Mouse (Mus musculus) stomach, embryonic 16.5 days (tissue): ENCODE results near the gene St3gal3. TPM values are rescaled to one million over a fixed set of nuclear protein-coding genes. Genes with fewer than 3 reads are reported as not detected.

Experiments
- ATAC-seq: fragments of 200-750 bp; cut with Nextera tagmentation; 2 replicates; pipeline ENCODE4 v1.8.0; 2017; ENCODE audit warnings: moderate number of reproducible peaks, moderate TSS enrichment; ENCODE audit not compliant: insufficient read depth, low FRiP score
- H3K27ac ChIP-seq: fragments of 300-500 bp; sonication (generic); 2 replicates; pipeline ENCODE4 v1.5.1; 2014; ENCODE audit warnings: low read length
- H3K27me3 ChIP-seq: fragments of 300-500 bp; sonication (generic); 2 replicates; pipeline ENCODE4 v1.6.1; 2014; ENCODE audit warnings: low read length, control low read depth, mixed read lengths; ENCODE audit not compliant: control insufficient read depth, insufficient read depth
- H3K36me3 ChIP-seq: fragments of 300-500 bp; sonication (generic); 2 replicates; pipeline ENCODE4 v1.6.1; 2014; ENCODE audit warnings: low read length; ENCODE audit not compliant: control insufficient read depth, insufficient read depth
- H3K4me1 ChIP-seq: fragments of 300-500 bp; sonication (generic); 2 replicates; pipeline ENCODE4 v1.6.1; 2014; ENCODE audit warnings: low read length, control low read depth, mixed read lengths; ENCODE audit not compliant: control insufficient read depth, insufficient read depth
- H3K4me2 ChIP-seq: fragments of 300-500 bp; sonication (generic); 2 replicates; pipeline ENCODE4 v1.6.1; 2014; ENCODE audit warnings: low read depth, low read length, mixed read lengths
- H3K4me3 ChIP-seq: fragments of 300-500 bp; sonication (generic); replicated peaks from 2 replicates; pipeline ENCODE4 v1.5.1; 2014; ENCODE audit warnings: mild to moderate bottlenecking, low read length
- H3K9ac ChIP-seq: fragments of 300-500 bp; sonication (generic); 2 replicates; pipeline ENCODE4 v1.6.1; 2014; ENCODE audit warnings: low read length
- H3K9me3 ChIP-seq: fragments of 300-500 bp; sonication (generic); replicated peaks from 2 replicates; pipeline ENCODE4 v1.6.1; 2016; ENCODE audit warnings: low read length, control low read depth; ENCODE audit not compliant: control insufficient read depth
- WGBS: fragments of 180-500 bp; shearing (Covaris S2); extraction: QIAGEN DNeasy Blood & Tissue Kit; methylation state at CpG from one replicate; pipeline ENCODE4 v1.1.7; 2014; 5-methylcytosine and 5-hydroxymethylcytosine counted together
- polyA plus RNA-seq: library from polyadenylated mRNA; unstranded; fragments of >200 nt; fragmentation: Nextera tagmentation; extraction: Ambion mirVana; gene quantifications from 2 replicates; pipeline ENCODE4 v1.2.1, GENCODE M21; 2015

St3gal3 gene
- polyA plus RNA-seq, 1 experiment from 2014 or later, result 5.2 TPM

DNA sequence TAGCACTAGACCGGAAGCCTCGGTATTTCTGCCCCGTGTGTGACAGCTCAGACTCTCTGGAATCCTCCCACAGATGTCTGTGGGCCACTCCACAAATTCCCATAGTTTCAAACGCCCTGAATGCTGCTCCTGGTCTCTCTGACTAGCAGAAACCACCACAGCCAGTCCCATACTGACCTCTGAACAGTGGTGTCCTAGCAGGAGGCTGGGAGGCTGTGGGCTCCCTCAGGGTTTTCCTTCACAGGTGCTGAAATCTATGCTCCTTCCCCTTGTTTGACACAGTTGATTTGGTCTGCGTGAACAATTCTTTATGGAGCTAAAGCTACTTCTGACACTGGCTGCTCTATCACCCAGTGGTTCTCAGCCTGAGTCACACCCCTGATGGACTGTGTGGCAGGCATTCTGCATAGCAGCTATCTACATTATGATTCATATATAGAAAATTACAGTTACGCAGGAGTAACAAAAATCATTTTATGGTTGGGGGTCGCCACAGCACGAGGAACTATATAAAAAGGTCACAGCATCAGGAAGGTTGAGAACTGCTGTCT, 31.4 kb downstream of the St3gal3 start:
- Histone ChIP-seq H3K36me3 (no peaks in the 10 kb centered on the region), H3K4me1 (0 out of 2 replicates have a peak, but pooled peaks cover under 1% of the 10 kb centered on the region), H3K4me3 (no peak overlapping the region), H3K4me2 (no peak overlapping the region), H3K27me3 (no peaks in the 10 kb centered on the region), H3K9ac (no peak overlapping the region), H3K9me3 (no peaks in the 10 kb centered on the region), H3K27ac (no peak overlapping the region)
- ATAC-seq, result no peak
- WGBS, result 76% methylated on average over 8 of the region's 8 CpGs

DNA sequence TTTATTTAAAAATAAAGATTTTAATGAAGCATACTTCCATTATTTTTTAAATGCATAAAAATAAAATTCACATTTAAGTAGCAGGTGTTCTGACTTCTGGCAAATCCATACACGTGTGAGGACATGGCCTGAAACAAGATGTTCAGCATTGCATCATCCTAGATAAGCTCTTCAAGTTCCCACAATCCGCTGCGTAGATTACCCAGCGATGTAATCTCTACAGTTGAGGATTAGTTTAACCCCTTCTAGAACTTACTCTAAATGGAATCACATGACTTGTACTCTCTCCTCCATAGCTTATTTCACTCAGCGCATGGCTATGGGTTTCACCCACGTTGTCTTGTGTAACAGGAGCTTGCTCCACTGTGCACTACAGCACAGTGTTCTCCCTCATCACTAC, 33.2 kb downstream of the St3gal3 start:
- Histone ChIP-seq H3K27ac (no peak overlapping the region), H3K4me3 (no peak overlapping the region), H3K9me3 (no peaks in the 10 kb centered on the region), H3K4me2 (no peak overlapping the region), H3K36me3 (no peaks in the 10 kb centered on the region), H3K27me3 (no peaks in the 10 kb centered on the region), H3K9ac (no peak overlapping the region), H3K4me1 (no peaks in the 10 kb centered on the region)
- 74% methylated on average over 6 of the region's 6 CpGs for WGBS
- no peak for ATAC-seq

DNA sequence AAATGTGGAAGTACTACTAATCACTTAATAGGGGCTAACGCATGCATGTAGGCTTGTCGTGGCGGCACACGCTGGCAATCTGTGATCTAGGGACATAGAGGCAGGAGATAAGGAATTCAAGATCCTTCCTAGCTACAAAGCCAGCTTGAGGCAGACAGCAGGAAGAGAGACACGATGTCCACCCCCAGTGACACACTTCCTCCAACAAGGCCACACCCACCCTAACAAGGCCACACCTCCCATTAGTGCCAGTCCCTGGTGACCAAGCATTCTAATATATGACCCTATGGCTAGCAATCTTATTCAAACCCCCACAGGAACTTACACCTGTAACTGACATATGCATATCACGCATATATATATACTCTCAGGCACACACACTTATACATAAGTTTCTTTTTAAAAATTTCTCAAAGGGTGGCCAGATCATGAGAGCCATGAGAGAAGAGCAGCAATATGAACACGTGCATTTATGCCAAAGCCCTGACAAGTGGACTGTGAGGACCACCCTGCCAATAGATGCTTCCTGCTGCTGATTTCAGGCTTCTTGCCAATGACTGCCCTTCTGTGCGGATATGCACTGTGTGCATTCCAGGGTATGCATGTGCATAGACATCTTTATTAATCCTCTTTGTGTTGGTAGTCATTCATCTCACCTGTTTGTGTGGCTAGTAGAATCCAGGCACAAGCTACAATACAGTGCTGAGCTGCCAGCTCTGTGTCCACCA, 34.9 kb downstream of the St3gal3 start:
- Histone ChIP-seq H3K9me3 (no peaks in the 10 kb centered on the region), H3K36me3 (no peaks in the 10 kb centered on the region), H3K27ac (no peak overlapping the region), H3K9ac (no peak overlapping the region), H3K4me2 (no peak overlapping the region), H3K4me1 (no peaks in the 10 kb centered on the region), H3K27me3 (no peaks in the 10 kb centered on the region), H3K4me3 (no peak overlapping the region)
- WGBS, result 87% methylated on average over 8 of the region's 8 CpGs
- no peak for ATAC-seq

GRCm38 (mm10) chr4:118098571-118098970, 36.1 kb downstream of the St3gal3 start:
- no peak for ATAC-seq
- H3K36me3 ChIP-seq, result no peaks in the 10 kb centered on the region
- no peak overlapping the region for H3K27ac ChIP-seq
- no peaks in the 10 kb centered on the region for H3K4me1 ChIP-seq
- WGBS, result 92% methylated on average over 6 of the region's 6 CpGs
- no peak overlapping the region for H3K9ac ChIP-seq
- H3K9me3 ChIP-seq, result no peaks in the 10 kb centered on the region
- no peak overlapping the region for H3K4me2 ChIP-seq
- H3K4me3 ChIP-seq, result no peak overlapping the region
- no peaks in the 10 kb centered on the region for H3K27me3 ChIP-seq

DNA sequence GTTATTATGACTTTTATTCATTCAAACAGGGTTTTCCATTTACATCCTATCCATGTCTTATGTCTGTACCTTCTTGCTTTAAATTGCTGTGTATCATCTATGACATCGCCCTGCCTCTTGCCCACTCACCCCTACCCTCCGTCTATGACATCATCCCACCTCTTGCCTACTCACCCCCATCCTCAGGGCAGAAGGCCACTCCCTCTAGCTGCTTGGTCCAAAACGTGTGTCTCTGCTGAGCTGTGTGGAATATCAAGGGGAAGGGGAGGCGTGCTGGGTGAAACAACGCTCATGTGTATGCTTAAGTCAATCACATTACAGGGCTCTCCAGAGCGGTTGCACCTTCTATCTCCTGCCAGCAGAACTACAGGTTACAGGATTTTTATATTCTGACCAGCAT, 38.6 kb downstream of the St3gal3 start:
- no peaks in the 10 kb centered on the region for H3K27me3 ChIP-seq
- ATAC-seq, result no peak
- 62% methylated on average over 6 of the region's 6 CpGs for WGBS
- H3K4me2 ChIP-seq, result no peak overlapping the region
- no peak overlapping the region for H3K27ac ChIP-seq
- H3K4me3 ChIP-seq, result no peak overlapping the region
- H3K9me3 ChIP-seq, result no peaks in the 10 kb centered on the region
- H3K9ac ChIP-seq, result no peak overlapping the region
- H3K4me1 ChIP-seq, result no peaks in the 10 kb centered on the region
- no peaks in the 10 kb centered on the region for H3K36me3 ChIP-seq

DNA sequence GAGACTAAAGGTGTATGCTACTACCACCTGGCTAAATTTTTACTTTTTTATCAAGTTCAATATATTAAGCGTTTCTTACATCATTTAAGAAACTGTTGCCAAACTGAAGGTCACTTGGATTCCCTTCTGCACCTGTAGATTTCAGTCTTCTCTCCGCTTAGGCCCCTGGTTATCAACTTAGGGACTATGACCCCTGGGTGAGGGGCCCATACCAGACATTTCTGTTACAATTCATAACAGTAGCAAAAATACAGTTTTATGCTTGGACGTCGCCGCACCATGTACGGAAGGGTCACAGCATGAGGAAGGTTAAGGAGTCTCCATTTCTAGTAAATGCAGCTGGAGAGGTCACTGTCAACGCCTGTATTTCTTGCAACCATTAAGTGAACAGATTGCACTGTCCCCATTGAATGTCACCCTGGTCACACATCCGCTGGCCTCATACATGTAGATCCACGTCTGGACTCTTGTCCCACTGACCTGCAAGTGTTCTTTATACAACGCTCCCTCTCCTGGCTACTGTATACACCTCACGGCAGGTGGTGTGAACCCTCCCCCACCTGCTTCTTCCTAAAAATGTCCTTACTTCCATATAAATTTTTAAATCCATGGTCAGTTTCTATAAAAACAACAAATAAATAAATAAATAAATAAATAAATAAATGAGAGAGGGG, 41.8 kb downstream of the St3gal3 start:
- Histone ChIP-seq H3K4me3 (no peak overlapping the region), H3K4me1 (no peaks in the 10 kb centered on the region), H3K27ac (no peak overlapping the region), H3K9me3 (no peaks in the 10 kb centered on the region), H3K36me3 (no peaks in the 10 kb centered on the region), H3K27me3 (no peaks in the 10 kb centered on the region), H3K9ac (no peak overlapping the region), H3K4me2 (no peak overlapping the region)
- ATAC-seq, result no peak
- 90% methylated on average over 11 of the region's 11 CpGs for WGBS

GRCm38 (mm10) chr4:118090449-118090848, 44.3 kb downstream of the St3gal3 start:
- H3K4me1 ChIP-seq, result no peaks in the 10 kb centered on the region
- no peak for ATAC-seq
- no peaks in the 10 kb centered on the region for H3K9me3 ChIP-seq
- no peak overlapping the region for H3K9ac ChIP-seq
- H3K4me2 ChIP-seq, result no peak overlapping the region
- H3K27ac ChIP-seq, result no peak overlapping the region
- no peaks in the 10 kb centered on the region for H3K27me3 ChIP-seq
- WGBS, result 89% methylated on average over 11 of the region's 11 CpGs
- no peaks in the 10 kb centered on the region for H3K36me3 ChIP-seq
- H3K4me3 ChIP-seq, result no peak overlapping the region

DNA sequence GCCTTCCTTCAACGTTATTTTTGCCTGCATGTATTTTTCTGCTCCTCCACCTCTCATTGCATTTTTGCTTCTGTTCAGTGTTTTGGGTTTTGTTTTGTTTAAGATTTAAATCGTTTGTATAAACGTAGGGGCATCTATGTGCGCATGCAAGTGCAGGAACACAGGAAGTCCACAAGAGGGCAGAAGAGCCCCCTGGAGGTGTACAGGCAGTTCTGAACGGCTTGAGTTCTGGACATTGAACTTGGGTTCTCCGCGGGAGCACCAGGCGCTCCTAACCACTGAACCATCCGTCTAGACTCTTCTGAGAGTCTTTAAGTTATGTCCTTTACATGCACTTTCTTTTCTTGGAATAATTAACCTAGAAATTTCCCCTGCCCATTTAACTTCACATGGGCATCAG, 44.8 kb downstream of the St3gal3 start:
- H3K27me3 ChIP-seq, result no peaks in the 10 kb centered on the region
- no peaks in the 10 kb centered on the region for H3K9me3 ChIP-seq
- no peaks in the 10 kb centered on the region for H3K36me3 ChIP-seq
- no peak overlapping the region for H3K4me2 ChIP-seq
- H3K9ac ChIP-seq, result no peak overlapping the region
- ATAC-seq, result no peak
- H3K27ac ChIP-seq, result no peak overlapping the region
- no peak overlapping the region for H3K4me3 ChIP-seq
- H3K4me1 ChIP-seq, result peaks cover 3% of the 10 kb centered on the region; the same call in 1 of the 2 replicates
- 42% methylated on average over 9 of the region's 9 CpGs for WGBS

DNA sequence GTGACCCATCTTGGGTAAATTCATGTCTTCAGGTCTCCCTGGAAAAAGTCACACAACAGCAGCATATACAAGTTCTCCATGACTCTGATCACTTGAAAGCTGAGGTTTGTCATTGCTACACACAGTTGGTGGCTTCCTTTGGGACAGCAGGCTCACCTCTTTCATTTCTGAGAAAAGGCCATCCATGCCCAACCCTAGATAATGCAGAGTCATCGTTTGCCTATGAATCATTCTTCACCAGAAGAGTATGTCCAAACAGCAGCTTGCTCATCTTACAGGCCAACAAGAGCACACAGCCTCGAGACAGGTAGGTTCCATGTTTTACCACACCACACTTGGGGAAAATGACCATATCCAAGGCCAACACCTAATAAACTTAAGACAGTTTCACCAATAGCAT, 45.9 kb downstream of the St3gal3 start:
- peaks cover 11% of the 10 kb centered on the region; the same call in 1 of the 2 replicates for H3K4me1 ChIP-seq
- no peaks in the 10 kb centered on the region for H3K27me3 ChIP-seq
- no peaks in the 10 kb centered on the region for H3K9me3 ChIP-seq
- WGBS, result 68% methylated on average over 2 of the region's 2 CpGs
- no peak overlapping the region for H3K27ac ChIP-seq
- H3K36me3 ChIP-seq, result no peaks in the 10 kb centered on the region
- H3K4me3 ChIP-seq, result no peak overlapping the region
- ATAC-seq, result no peak
- H3K9ac ChIP-seq, result no peak overlapping the region
- H3K4me2 ChIP-seq, result no peak overlapping the region
